Mouse (Mus musculus): ENCODE data around the gene Cep295nl.
A peak's percentile ranks its signal among the peaks of the same experiment; 100 is the strongest.
"Not testable (repeated sequence)": the region's sequence is repeated elsewhere in the genome, so short reads cannot be mapped to it uniquely, and the experiment has no call there.

Gene Cep295nl

GRCm38 (mm10) chr11:118342400-118342981 lies at the start of gene Cep295nl:
Cep295nl (minus strand) TSS chr11:118342500.
- DNase-seq (ENCODE audit: low spot score in 2 of 2): no peak

- not testable (repeated sequence) for DNase-seq (ENCODE audit: low spot score in 2 of 2)
These were observed 45.5 kb upstream of the Cep295nl start for GRCm38 (mm10) chr11:118387816-118388215.

- peak in 1 of 2 experiments; percentile 84 for DNase-seq (ENCODE audit: low spot score in 2 of 2)
These were observed 37.1 kb upstream of the Cep295nl start for GRCm38 (mm10) chr11:118379251-118380009.

DNA sequence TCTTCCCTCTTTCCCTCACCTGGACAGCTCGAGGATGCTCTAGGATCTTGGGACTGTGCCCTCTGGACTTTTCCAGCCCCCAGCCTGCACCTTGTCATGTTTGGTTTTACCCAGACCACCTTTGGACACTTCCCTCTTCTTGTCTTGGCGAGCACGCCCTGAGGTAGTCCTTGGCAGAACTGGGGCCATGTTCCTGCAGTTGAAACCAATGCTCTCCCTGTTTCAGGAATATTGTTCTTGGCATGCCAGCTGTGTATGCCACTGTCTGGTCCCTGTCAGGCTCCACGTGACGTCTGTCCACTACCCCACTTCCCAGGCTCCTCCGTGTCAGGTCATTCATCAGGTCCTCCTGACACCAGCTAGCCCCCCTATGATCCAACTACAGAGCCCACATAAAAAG lies 36.4 kb upstream of the Cep295nl start:
- DNase-seq (ENCODE audit: low spot score in 2 of 2): no peak

GRCm38 (mm10) chr11:118376323-118376722 lies 34.0 kb upstream of the Cep295nl start:
- DNase-seq (ENCODE audit: low spot score in 2 of 2): not testable (repeated sequence)

DNA sequence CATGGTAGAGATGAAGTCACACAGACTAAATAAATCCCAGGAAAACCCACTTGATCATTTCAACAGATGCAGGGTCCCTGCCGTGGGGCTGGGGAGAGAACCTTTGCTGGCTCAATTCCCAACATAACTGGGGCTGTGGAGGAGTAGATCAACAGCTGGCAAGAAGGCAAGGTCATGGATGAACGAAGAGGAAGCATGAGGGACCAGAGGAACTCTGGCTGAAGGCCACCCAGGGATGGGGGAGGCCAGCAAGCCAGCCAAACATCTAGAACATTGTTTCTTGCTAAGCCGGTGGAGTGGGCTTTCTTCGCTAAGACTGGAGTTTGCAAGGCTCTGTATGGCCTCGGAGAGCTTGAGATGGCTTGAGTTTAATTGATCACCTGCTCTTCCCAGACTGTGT lies 33.6 kb upstream of the Cep295nl start:
- DNase-seq (ENCODE audit: low spot score in 2 of 2): no peak

- DNase-seq (ENCODE audit: low spot score in 2 of 2): no peak
These were observed 33.2 kb upstream of the Cep295nl start for GRCm38 (mm10) chr11:118375461-118375860.

GRCm38 (mm10) chr11:118375006-118375405 lies 32.7 kb upstream of the Cep295nl start:
- DNase-seq (ENCODE audit: low spot score in 2 of 2): no peak

GRCm38 (mm10) chr11:118374506-118374905 lies 32.2 kb upstream of the Cep295nl start:
- no peak for DNase-seq (ENCODE audit: low spot score in 2 of 2)

- no peak for DNase-seq (ENCODE audit: low spot score in 2 of 2)
These were observed 30.3 kb upstream of the Cep295nl start for GRCm38 (mm10) chr11:118372641-118373040.

DNA sequence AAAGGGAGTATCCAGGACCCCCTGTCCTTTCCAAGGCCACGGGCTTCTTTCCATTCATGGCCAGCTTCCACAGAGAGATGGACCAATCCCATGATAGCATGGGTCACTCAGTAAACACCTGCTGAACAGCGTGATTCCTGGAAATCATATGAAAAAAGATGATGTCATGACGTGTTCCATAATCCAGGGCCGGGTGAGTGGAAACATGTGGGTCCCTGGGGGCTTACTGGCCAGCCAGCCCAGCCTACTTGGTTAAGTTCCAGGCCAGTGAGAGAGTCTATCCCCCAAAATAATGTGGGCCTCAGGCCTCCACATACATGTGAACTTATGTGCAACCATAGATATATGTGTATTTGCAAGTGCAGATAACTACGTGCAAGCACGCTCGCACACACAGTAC lies 29.6 kb upstream of the Cep295nl start:
- DNase-seq (ENCODE audit: low spot score in 2 of 2): no peak

DNA sequence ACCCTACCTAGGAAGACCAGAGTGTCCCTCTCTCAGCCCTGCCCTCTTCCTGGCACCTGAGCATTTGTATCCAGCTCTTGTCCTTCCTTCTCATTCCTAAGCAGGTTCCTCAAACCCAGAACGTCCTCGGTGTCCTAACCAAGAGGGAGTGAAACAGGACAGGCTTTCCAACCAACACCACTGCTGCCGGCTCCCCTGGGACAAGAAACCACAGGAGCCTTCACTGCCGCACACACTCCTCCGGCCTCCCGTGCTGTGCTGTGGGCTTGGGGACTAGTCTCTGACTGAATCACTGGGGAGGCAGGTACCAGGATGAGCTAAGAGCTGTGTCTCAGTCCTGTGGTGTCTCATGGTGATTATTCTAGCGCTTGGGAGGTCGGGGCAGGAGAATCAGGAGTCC lies 27.4 kb upstream of the Cep295nl start:
- no peak for DNase-seq (ENCODE audit: low spot score in 2 of 2)

- DNase-seq (ENCODE audit: low spot score in 2 of 2): no peak
These were observed 27.0 kb upstream of the Cep295nl start for GRCm38 (mm10) chr11:118369251-118369650.

DNA sequence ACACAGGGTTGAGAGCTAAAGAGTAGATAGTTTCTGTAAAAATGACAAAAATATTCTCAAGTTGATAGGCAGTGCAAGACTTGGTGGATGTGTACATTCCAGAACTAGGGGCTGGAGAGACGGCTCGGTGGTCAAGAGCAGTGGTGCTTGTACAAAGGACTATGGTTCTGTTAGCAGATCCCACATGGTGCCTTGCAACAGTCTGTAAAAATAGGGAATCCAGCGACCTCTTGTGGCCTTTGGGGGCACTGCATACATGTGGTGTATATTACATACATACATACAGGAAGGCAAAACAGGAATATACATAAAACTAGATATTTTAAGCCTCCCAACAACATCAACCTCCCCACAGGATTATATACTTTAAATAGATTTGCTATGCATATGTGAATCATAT lies 26.0 kb upstream of the Cep295nl start:
- no peak for DNase-seq (ENCODE audit: low spot score in 2 of 2)

DNA sequence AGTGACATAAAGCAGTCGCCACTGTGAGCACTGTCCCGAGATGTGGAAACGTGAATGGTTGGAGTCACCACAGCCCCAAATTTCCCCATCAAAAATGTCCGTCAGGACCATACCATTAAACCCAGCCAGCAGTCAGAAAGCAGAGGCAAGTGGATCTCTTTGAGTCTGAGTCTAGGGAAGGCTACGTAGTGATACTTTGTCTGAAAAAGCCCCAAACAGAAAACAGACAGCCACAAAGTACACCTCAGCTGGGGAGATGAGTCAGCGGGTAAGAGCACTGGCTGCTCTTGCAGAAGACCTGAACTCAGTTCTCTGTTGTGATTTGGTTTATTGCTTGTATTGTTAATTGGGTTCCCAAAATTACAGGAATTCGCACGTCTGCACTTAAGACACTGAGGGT lies 24.3 kb upstream of the Cep295nl start:
- no peak for DNase-seq (ENCODE audit: low spot score in 2 of 2)

DNA sequence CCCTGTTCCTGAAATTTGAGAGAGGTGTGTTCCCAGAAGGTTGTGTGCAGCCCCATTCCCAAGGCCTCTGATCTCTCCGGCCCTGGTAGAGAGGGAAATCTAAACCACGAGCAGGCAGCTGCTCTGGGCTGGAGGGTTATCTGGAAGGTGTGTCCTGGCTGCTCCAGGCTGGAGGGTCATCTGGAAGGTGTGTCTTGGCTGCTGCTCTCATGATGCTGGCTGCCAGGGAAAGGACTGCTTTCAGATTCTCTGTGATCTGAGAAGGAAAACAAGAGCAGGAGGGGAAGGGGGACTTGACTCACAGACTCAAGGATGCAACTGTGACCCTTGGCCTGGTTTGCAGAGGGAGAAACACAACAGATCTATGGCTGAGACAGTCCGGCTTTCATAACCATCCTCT lies 23.8 kb upstream of the Cep295nl start:
- DNase-seq (ENCODE audit: low spot score in 2 of 2): no peak

DNA sequence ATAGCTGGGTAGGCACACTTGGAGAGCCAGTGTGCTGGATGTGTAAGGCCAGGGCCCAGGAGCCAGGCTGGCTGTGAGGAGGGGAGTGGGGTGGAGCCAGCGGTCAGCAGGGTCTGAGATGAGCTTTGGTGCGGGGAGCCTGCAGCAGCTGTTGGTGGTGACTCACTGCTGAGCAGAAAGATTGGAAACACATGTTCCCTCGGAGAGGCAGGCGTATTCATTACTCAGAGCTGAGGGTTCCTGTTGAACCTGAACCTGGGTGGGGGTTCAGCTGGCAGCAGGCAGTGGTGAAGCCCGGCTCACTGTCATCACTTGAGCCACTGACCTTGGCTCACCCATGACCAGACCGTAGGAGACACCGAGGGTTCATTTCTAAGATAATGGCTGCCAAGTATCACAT lies 22.9 kb upstream of the Cep295nl start:
- no peak for DNase-seq (ENCODE audit: low spot score in 2 of 2)

DNA sequence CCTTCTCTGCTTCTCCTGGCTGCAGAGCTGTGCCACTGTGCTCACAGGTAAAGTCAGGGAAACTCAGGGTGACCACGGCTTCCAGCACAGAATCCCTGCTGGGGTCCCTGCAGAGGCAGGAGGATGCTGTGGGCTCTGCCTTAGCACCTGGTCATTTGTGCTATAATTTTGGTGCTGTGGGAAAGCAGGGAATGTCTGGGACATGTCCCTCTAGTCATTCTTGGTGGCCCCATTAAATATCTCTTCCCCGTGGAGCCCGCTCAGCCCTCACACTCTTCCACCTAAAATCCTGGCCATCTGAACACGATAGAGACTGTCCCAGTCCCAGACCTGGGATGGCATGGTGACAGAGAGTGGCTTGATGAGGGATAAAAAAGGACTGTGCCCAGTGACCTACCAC lies 21.7 kb upstream of the Cep295nl start:
- DNase-seq (ENCODE audit: low spot score in 2 of 2): no peak

DNA sequence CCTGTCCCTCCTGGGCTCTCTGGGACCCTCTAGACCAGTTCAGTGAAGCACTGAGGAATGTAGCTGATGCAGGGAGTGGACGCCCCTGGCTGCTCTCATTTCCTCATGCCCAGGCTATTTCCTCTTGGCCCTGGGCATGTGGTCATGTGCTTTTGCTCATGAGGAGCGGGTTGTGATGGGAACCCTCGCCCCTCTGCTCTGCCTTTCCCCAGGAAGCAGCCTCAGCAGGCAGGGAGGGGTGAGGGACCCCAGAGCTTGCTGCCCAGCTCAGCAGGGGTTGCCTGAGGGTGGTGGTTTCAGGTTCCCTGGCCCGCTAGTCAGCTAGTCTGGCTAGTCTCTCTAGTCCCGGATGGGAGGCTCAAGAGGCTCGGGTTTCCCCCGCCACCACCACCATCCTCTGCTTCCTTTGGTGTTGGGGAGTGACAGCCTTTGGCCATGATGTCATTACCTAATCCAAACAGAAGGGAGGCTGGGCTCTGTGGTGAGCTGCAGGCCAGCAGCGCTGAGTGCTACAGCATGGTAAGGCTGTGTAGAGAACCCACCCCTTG lies 20.7 kb upstream of the Cep295nl start:
- DNase-seq (ENCODE audit: low spot score in 2 of 2): no peak

DNA sequence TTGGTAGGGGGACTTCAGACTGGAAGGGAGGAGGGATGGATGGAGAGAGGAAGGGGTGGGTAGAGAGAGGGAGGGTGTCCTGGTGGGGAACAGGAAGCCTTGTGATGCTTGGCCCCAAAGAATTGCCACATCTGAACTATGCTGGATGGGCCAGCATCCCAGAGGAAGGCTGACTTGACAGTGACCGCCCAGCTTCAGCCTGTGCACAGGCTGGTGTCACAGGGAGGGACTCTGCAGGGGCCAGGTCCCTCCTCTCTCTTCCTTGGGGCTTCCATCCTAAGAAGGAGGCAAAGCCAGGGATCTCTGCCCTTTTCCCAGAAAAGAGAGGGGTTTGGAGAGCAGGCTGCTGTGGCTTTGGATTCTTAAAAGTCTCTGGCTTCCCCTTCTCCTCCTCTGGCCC lies 20.2 kb upstream of the Cep295nl start:
- DNase-seq (ENCODE audit: low spot score in 2 of 2): no peak

GRCm38 (mm10) chr11:118360907-118361341 lies 18.6 kb upstream of the Cep295nl start:
- no peak for DNase-seq (ENCODE audit: low spot score in 2 of 2)

DNA sequence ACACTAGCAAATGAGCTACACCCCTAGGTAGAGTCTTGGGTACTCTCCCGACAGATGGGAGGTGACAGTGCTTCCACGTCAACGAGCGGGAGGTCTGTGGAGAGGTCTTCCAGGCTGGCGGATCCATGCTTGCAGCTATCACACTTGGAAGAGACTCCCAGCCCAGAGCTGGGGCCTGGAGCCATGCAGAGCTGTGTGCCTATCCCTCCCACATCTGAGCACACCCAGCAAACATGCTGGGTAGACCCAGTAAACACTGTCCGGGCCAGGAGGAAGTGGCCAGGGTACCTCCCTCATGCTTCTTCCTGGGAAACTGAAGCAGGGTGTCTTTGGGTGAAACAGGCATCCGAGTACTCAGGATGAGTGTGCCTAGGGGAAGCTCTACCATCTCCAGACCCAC lies 18.2 kb upstream of the Cep295nl start:
- no peak for DNase-seq (ENCODE audit: low spot score in 2 of 2)

DNA sequence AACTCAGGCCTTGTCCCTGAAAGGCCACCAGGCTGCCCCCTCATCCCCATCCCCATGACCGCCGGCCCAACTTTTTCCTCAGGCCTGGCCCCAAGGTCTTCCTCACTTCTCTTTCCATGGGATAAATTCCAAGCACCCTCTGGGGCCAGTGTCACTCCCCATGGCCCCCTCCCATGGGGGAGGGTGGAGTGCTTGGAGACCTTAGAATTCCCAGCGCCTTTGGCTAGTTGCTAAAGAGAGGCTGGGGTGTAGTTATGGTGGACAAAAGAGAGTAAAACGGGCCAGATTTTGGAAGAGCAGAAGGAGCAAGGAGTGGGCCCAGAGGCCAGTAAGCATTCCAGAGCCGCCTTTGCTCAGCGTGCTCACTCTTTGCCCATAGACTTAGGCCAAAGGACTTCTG lies 13.3 kb upstream of the Cep295nl start, which contains the start of gene Timp2:
Gene Timp2, minus strand, starts transcription at position 101 of the 400 bp plus-strand sequence.
- no peak for DNase-seq (ENCODE audit: low spot score in 2 of 2)
